Mouse (Mus musculus): ENCODE results near the gene Zfp354c.

Gene Zfp354c

GRCm38 (mm10) chr11:50827010-50827953 is at the start of gene Zfp354c:
Zfp354c (minus strand) TSS chr11:50827724.
- peak; percentile 54 for DNase-seq (ENCODE audit: low read depth)

- DNase-seq (ENCODE audit: low read depth) = no peak
Measured at GRCm38 (mm10) chr11:50850989-50851601, 23.6 kb upstream of the Zfp354c start.

GRCm38 (mm10) chr11:50850177-50850735 is 22.7 kb upstream of the Zfp354c start, which contains the start of gene Grm6:
Grm6 (plus strand) TSS chr11:50850685.
- DNase-seq (ENCODE audit: low read depth) = no peak

- no peak for DNase-seq (ENCODE audit: low read depth)
Measured at GRCm38 (mm10) chr11:50849310-50849709, 21.8 kb upstream of the Zfp354c start.

GRCm38 (mm10) chr11:50848520-50849137 is 21.1 kb upstream of the Zfp354c start:
- DNase-seq (ENCODE audit: low read depth) = no peak

- DNase-seq (ENCODE audit: low read depth) = no peak
Measured at GRCm38 (mm10) chr11:50847047-50847446, 19.5 kb upstream of the Zfp354c start.

- DNase-seq (ENCODE audit: low read depth) = no peak
Measured at GRCm38 (mm10) chr11:50845951-50846350, 18.4 kb upstream of the Zfp354c start.

- peak; percentile 76 for DNase-seq (ENCODE audit: low read depth)
Measured at GRCm38 (mm10) chr11:50841023-50841735, 13.7 kb upstream of the Zfp354c start, which contains the start of gene Zfp879. Zfp879 (minus strand) TSS chr11:50841552.

GRCm38 (mm10) chr11:50835727-50836126 is 8.2 kb upstream of the Zfp354c start:
- DNase-seq (ENCODE audit: low read depth) = no peak

GRCm38 (mm10) chr11:50826214-50826613 is 1.3 kb downstream of the Zfp354c start:
- peak; percentile 40 for DNase-seq (ENCODE audit: low read depth)

- DNase-seq (ENCODE audit: low read depth) = no peak
Measured at GRCm38 (mm10) chr11:50814233-50814632, 13.3 kb downstream of the Zfp354c start.

- no peak for DNase-seq (ENCODE audit: low read depth)
Measured at GRCm38 (mm10) chr11:50798836-50799235, 28.7 kb downstream of the Zfp354c start.

GRCm38 (mm10) chr11:50797674-50798073 is 29.9 kb downstream of the Zfp354c start:
- DNase-seq (ENCODE audit: low read depth) = no peak

GRCm38 (mm10) chr11:50771006-50771405 is 56.5 kb downstream of the Zfp354c start:
- DNase-seq (ENCODE audit: low read depth) = no peak

GRCm38 (mm10) chr11:50768995-50769749 is 58.4 kb downstream of the Zfp354c start:
- DNase-seq (ENCODE audit: low read depth) = peak; percentile 75

- DNase-seq (ENCODE audit: low read depth) = no peak
Measured at GRCm38 (mm10) chr11:50767039-50767438, 60.5 kb downstream of the Zfp354c start.

- DNase-seq (ENCODE audit: low read depth) = no peak
Measured at GRCm38 (mm10) chr11:50766461-50766860, 61.1 kb downstream of the Zfp354c start.
